Mouse (Mus musculus) embryo, embryonic 10 days (tissue): ENCODE data around the gene Olfr330.
"Not testable (repeated sequence)": the region's sequence is repeated elsewhere in the genome, so short reads cannot be mapped to it uniquely, and the experiment has no call there.

Source experiments
- DNase-seq: peaks from one replicate; pipeline ENCODE4 v3.0.0-alpha.2; 2015; ENCODE audit warnings: low spot score

Gene Olfr330

DNA sequence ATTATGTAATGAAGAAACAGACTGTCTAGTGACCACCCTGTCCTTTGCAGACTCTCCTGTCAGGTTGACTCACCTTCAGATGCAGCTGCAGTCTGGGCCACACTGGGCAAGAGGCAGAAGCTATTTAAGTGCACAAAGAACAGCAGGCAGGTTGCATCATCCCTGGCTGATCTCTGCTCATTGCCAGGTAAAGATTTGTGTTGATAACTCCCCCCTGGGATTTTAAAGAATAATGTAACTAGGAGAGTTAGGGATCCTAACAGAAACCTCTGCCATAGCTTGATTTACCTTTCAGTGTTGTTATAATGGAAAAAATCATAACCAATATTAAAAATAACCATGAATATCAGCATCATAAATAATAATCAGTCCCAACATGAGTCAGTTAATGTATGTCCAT, at the start of gene Olfr330:
TSS of gene Olfr330 (minus strand) at position 101 of the 400 bp plus-strand sequence.
- DNase-seq = not testable (repeated sequence)

DNA sequence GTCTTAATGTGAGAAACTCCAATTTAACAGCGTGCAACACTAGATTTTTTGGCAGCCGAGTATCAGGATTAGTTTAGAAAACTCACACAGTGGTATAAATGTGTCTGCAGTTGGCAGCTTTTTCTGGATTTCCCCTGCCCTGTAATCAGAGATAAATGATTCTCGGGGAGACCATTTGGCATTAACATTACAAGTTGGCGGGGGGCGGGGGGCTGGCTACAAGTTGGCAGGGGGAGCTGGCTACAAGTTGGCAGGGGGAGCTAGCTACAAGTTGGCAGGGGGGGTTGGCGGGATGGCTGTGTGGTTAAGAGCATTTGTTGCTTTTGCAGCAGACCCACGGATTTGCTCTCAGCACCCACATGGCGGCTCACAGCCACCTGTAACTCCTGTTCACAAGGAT, 44.0 kb upstream of the Olfr330 start:
- DNase-seq = no peak

DNA sequence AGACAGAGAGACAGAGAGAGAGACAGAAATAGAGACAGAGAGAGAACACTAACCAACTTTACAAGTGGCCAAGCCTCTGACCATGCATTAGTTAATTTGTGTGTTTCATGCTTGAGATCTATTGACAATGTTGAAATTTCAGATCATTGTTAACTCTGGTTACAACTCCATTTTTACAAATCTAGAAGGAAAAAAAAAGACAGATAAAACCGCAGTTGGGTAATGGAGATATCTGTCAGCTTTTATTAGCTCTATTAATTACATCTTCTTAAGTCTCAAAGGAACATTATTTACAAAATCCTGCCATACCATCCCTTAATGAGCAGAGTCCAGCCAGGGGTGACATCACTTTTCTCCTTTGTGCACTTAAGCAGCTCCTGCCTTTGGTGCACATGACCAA, 42.8 kb upstream of the Olfr330 start, which contains the start of gene Olfr325:
TSS of gene Olfr325 (plus strand) at position 301 of the 400 bp plus-strand sequence.
- DNase-seq = no peak

DNA sequence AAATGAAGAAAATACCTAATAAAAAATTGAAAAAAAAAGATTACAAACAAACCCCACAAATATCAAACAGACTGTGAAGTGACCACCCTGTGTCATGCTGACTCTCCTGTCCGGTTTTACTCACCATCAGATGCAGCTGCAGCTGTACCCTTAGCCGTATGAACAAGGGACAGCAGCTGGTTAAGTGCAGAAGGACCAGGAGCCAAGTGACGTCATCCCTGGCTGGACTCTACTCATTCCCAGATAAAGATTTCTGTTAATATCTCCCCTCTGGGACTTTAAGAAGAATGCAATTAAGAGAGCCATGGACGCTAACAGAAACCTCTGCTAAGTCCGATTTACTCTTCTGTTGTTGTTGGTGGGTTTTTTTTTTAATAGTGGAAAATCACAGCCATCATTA, 35.8 kb upstream of the Olfr330 start, which contains the start of gene Olfr224:
TSS of gene Olfr224 (minus strand) at position 149 of the 400 bp plus-strand sequence.
- DNase-seq = no peak

DNA sequence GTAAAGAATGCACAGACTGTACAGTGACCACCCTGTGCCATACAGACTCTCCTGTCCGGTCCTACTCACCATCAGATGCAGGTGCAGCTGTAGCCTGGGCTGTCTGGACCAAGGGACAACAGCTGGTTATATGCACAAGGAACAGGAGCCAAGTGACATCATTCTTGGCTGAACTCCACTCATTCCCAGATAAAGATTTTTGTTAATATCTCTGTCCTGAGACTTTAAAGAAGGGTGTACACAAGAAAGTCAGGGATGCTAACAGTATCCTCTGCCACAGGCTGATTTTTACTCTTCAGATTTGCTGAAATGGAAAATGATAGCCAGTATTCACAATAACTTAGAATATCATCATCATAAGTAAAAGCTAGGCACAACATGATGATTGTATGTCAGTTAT, 20.9 kb upstream of the Olfr330 start, which contains the start of gene Olfr328:
TSS of gene Olfr328 (minus strand) at position 101 of the 400 bp plus-strand sequence.
- DNase-seq = no peak

DNA sequence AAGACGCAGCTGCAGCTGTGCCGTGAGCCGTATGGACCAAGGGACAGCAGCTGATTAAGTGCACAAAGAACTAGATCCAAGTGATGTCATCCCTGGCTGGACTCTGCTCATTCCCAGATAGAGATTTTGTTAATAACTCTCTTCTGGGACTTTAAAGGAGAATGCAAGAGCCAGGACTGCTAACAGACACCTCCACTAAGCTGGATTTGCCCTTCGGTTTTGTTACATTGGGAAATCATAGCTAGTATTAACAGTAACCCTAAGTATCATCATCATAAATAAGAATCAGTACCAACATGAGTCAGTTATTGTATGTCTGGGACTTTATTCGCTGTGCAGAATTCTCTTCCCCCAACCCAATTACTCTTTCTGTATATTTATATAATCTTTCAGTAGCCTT, 11.7 kb upstream of the Olfr330 start, which contains the start of gene Olfr329-ps:
TSS of gene Olfr329-ps (minus strand) at position 101 of the 400 bp plus-strand sequence.
- DNase-seq = no peak

DNA sequence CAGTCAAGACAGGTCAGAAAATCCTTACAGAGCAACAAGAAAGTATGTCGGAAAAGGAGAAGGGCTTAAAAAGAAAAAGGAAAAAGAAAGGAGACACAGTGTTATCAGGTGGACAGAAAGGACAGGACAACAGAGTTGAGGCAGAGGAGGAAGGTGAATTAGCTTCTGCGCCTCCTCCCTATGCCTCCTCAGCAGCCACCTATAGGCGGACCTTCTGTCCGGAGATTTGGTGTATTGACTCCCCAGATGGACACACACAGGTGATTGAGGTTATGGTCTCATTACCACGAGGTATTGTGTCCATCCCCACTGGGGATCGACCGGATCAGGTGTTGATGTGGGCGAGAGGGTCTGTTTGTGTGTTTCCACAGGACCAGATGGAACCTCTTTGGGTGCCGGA, 14.9 kb downstream of the Olfr330 start:
- not testable (repeated sequence) for DNase-seq

DNA sequence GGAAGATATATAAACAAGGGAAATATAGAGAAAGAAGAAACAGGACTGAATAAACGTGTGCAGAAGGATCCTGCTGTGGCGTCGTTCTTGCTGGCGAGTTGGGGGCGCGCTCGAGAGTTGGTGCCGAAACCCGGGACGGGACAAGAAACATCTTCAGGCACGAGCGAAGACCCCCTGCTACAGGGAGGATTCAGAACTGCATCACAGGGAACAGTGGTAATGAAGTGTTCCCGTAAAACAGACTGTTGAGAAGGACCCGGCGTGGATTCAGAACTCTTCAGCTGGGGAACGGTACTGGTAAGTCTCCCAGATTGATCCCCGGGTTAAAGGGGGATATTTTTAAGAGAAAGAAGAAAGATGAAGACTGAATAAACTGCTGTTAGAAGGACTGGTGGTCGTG, 15.7 kb downstream of the Olfr330 start:
- DNase-seq = not testable (repeated sequence)

DNA sequence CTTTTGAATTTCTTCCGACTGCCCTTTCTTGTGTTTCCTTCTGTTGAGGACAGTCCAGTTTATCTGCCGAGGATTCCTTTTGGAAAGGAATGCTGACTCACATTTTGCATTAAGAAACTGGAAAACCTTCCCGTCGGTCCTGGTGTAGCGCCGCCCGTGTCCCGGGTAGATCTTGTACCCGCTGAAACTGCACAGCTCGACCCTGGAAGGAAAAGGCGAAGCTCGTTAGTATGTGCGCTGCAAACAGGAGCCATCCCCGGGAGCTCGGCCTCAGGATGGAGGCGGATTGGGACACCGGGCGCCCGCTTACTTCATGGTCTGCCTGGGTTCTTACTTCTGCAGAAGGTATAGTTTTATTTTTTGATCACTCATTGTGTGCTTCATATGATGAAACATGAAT, 25.6 kb downstream of the Olfr330 start:
- not testable (repeated sequence) for DNase-seq

DNA sequence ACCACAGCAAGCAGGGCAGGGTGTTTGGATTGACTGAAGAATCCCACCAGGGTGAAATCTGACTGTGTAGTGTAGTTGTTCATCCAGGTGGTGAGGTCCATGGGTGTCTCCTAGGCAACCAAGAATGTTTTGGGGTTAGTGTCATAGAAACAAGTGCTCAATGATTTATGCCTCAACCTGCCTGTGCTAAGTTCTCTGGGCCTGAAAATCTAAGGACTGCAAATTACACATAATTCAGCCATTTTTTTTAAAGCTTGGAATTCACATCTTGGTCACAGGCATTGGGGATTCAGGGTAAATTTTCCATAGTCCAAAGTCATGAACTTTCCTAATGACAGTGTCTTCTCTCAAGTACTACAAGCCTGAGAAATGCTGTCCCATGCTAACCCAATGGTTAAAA, 32.2 kb downstream of the Olfr330 start, which contains the start of gene Olfr331:
TSS of gene Olfr331 (minus strand) at position 101 of the 400 bp plus-strand sequence.
- not testable (repeated sequence) for DNase-seq

DNA sequence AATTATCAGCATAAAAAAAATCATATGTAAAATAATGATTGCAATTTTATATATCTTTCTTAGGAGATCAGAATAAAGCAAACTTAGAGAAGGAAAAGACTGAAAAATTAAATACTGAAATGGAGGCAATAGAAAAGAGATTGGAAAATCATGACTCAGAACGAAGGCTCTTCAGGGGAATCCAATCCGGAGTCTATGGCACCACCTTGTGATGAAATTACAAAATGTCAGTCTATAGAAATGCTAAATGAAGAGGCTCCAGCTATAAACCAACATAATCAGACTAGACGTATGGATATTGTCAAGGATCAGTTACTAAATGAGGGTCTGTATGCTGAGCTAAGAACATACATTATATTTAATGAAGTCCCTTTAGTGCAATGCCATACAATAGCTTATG, 35.3 kb downstream of the Olfr330 start:
- DNase-seq = no peak

DNA sequence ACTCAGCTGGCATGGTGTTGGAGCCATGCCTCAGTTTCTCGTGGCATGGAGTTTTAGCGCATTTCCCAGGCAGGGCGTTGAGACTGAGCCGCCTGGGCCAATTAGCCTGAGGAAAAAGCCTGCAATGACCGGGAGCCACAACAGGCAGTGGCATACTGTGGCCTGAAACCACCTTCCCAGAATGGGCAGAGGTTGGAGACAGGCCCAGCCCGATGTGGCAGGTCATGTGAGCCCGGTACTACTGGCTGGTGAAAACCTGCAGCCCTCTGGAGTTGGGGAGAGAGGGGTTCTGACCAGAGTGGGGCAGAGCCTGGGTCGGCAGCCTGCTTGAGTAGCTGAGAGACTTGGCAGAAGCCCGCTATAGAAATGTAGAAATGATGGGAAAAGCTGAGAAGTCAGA, 35.9 kb downstream of the Olfr330 start:
- no peak for DNase-seq

DNA sequence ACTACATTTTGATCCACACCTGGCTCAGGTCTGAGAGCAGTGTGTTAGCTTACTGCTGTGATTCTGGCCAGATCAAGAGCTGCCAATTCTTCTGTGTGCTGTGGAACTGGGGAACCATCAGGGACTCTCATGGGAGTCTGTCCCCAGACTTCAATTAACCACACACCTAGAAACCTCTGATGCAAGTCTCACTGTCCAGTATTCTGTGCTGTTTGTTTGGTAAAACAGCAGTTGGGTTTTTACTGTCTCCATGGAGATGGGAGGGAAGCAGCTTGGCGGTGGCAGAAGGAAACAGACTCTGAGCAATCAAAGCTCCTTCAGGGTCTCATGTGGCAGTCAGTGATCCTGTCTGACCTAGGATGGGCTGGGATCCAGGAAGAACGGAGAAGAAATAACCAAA, 42.2 kb downstream of the Olfr330 start, which contains the start of gene Olfr332:
TSS of gene Olfr332 (minus strand) at position 101 of the 400 bp plus-strand sequence.
- DNase-seq = no peak
